Mouse (Mus musculus): ENCODE measurements around the gene Tdp1. TPM values are rescaled to one million over a fixed set of nuclear protein-coding genes. Genes with fewer than 3 reads are reported as not detected.

Gene Tdp1
- total RNA-seq (2021), result 10 to 100 TPM; 20.1 to 24.8 TPM
- long read RNA-seq, experiment 1, transcript Tdp1-207 (16 exons, 2,036 nt), result major isoform, 16 of 23 reads
- long read RNA-seq, experiment 1, partial matches to known transcripts, result 1 of 23 reads
- long read RNA-seq, experiment 1, other reads (novel, unspliced or antisense), result 5 of 23 reads
- long read RNA-seq, experiment 2, transcript Tdp1-207 (16 exons, 2,036 nt), result major isoform, 29 of 45 reads
- long read RNA-seq, experiment 2, transcript Tdp1-201 (15 exons, 2,019 nt), result minor isoform, 6 of 45 reads
- long read RNA-seq, experiment 2, partial matches to known transcripts, result 2 of 45 reads
- long read RNA-seq, experiment 2, other reads (novel, unspliced or antisense), result 8 of 45 reads

GRCm38 (mm10) chr12:99884269-99885261 lies at the start of gene Tdp1, which contains the start of gene Efcab11:
Tdp1 (plus strand) TSS chr12:99884517.
Efcab11 (minus strand) TSS chr12:99884439.
- peak; percentile 80 for DNase-seq (ENCODE audit: low spot score in 2 of 2)

DNA sequence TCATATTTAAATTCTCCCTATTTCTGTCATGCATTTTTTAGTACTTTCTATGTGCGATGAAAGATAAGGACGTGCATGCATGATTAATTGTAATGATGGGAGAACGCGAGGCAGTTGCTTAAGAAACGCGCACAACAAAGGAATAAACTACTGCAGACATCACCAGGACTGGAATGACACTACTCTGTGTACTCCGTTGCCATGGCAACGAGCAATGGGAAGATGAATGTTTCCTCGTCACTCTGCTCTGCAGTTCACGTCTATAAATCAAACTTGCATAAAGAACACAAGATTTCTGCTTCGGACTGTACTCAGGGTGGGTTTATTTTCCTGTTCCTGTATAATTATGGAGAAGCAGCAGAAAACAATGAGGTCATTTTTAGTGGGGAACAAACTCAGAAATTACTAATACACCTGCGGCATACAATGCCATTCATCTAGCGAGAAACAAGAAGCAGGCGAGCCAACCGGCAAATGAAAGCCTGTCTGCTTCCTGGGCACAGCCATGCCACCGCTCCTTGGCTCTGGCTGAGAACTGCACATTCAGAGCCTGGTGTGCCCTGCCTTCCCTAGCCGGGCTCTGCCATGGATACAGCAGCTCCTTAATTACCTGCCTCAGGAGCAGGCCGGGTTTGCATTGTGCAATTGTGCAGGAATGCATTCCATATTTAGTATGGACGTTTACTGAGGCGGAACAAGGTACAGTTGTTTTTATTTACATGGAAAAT lies 47.7 kb upstream of the Tdp1 start:
- DNase-seq (ENCODE audit: low spot score in 2 of 2), result no peak

DNA sequence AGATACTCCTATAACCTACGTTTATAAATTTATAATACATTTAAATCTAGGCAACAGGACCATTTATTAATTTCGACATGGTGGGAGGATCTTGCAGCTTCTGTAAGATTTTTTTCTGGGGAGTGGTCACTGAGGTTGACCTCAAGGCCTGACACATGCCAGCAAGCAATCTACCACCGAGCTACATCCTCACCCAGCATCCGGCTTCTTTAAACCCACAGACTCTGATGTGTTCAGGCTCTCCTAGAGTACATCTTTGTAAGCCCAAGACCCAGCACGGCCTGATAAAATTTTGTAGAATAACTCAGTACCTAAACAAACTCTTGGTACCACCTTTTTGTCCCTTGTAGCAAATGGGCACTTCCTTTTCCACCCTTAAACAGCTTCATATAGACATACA lies 46.8 kb upstream of the Tdp1 start:
- no peak for DNase-seq (ENCODE audit: low spot score in 2 of 2)

DNA sequence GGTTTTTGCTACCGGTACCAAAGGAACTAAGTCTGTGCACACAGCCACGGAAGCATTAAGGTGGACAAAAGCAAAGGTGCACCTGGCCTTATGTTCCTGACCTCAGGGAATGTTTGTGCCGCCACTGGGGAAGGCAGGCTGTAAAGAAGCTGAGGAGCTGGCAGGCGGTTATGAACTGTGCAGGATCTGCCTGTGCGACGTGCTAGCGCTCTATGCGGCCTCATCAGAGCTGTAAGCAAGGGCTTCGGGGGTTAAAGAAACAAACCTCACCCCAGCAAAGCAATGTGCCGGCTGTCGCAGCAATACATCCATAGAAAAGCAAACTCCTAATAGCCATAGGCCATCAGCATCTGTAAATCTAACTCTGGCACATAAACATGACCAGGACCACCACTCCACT lies 46.2 kb upstream of the Tdp1 start:
- DNase-seq (ENCODE audit: low spot score in 2 of 2), result no peak

DNA sequence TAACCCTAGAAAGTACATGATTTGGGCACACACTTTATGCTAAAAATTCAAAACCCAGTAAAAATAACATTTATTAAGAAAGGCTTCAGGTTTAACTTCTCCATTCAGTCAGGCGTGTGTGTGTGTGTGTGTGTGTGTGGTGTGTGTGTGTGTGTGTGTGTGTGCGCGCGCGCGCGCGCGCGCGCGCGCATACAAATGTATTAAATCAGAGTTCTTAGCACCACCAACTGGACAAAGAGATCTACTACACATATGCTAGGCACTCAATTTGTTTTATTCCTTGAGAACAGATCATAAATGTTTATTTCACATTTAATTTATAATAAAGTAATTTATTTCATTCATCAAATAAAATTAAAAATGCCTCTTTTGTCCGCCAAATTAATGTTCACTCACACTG lies 45.6 kb upstream of the Tdp1 start:
- DNase-seq (ENCODE audit: low spot score in 2 of 2), result no peak

GRCm38 (mm10) chr12:99844951-99845350 lies 39.4 kb upstream of the Tdp1 start:
- DNase-seq (ENCODE audit: low spot score in 2 of 2), result no peak

DNA sequence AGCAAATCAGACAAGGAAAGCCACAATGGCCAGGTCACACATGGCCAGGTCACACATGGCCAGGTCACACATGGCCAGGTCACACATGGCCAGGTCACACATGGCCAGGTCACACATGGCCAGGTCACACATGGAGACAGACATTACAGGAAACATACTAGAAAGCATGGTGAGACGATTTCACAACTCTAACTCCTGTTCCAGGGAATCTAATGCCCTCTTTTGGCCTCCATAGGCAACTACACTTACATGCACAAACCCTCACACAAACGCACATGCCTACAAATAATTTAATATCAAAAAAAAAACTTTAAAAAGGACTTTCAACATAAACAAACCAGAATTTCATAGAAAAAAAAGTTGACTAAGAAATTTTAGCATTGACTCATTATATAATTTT lies 34.3 kb upstream of the Tdp1 start:
- DNase-seq (ENCODE audit: low spot score in 2 of 2), result no peak

DNA sequence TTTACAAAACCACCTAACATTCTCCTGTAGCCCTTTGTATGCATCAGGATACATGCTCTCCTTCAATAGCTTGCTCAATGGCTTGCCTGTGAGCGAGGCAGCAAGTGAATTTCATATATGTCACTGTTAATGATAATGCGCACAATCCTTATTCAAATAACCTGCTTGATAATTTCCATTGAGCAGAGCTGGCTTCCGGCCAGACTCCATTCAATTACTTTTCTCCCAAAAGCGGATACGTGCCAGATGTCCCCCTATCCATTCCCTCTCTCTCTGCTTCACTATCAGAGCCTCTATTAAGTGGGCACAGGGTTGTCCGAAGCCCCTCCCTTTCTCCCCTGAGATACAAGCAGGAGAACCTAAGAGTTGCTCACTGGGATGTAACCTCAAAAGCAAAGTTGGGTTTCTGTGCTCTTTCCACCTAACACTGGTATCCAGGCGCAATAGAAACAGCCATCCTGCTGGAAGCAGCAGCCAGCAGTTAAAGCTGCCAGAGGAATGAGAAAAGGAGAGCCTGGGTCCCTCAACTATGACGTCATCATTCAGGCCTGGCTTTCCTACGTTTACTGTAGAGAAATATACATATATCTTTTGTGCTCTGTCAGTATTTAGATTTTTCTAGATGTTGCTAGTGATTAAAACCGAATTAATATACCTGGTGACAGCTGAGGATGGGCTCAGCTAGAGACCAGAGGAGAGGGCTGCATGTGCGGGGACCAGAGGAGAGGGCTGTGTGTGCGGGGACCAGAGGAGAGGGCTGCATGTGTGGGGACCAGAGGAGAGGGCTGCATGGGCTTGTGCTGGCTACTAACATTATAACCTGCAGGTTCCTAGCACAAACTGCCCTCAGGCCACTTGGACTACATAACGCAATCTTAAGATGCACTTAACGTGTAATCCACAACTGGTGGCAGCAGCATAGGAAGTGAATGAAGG lies 30.7 kb upstream of the Tdp1 start:
- DNase-seq (ENCODE audit: low spot score in 2 of 2), result no peak

DNA sequence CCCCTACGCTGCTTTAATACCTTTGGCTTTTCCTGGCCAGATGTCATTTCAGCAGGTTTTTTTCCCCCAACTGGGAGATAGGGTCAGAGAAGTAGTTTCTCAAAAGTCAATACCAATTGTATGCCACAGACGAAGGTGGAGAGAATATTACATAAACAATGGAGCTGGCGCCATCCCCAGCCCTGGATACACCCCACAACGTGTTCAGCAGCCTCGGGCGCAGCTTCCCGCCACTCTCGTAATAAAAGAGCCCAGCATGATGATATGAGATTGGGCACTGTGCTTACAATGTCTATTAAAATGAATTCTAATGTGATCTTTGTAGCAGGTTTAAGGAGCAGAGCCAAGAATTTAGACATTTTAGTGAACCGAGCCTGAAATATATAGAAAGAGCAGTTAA lies 28.3 kb upstream of the Tdp1 start:
- DNase-seq (ENCODE audit: low spot score in 2 of 2), result no peak

GRCm38 (mm10) chr12:99858664-99859063 lies 25.7 kb upstream of the Tdp1 start:
- DNase-seq (ENCODE audit: low spot score in 2 of 2), result no peak

- DNase-seq (ENCODE audit: low spot score in 2 of 2), result no peak
Measured at GRCm38 (mm10) chr12:99859391-99860100, 24.8 kb upstream of the Tdp1 start.

- DNase-seq (ENCODE audit: low spot score in 2 of 2), result no peak
Measured at GRCm38 (mm10) chr12:99860981-99861380, 23.3 kb upstream of the Tdp1 start.

GRCm38 (mm10) chr12:99864613-99865012 lies 19.7 kb upstream of the Tdp1 start:
- no peak for DNase-seq (ENCODE audit: low spot score in 2 of 2)

- DNase-seq (ENCODE audit: low spot score in 2 of 2), result no peak
Measured at GRCm38 (mm10) chr12:99868821-99869220, 15.5 kb upstream of the Tdp1 start.

DNA sequence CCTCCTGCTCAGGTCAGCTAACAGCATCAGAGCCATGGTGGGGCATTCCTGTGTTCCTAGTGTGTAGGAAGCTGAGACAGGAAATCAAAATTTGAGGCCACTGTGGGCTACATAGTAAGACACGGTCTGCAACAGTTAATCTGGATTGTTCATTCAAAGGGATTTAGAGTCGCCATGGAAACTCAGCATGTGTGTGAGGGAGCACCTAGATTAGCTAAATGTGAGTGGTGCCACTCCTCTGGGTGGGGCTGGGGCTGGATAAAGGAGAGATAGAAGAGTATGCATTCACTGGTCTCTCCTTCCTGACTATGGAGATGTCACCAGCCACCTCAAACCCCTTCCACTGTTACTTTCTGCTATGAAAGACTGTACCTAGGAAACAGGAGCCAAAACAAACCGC lies 10.9 kb upstream of the Tdp1 start:
- no peak for DNase-seq (ENCODE audit: low spot score in 2 of 2)

- DNase-seq (ENCODE audit: low spot score in 2 of 2), result no peak
Measured at GRCm38 (mm10) chr12:99874609-99875008, 9.7 kb upstream of the Tdp1 start.

DNA sequence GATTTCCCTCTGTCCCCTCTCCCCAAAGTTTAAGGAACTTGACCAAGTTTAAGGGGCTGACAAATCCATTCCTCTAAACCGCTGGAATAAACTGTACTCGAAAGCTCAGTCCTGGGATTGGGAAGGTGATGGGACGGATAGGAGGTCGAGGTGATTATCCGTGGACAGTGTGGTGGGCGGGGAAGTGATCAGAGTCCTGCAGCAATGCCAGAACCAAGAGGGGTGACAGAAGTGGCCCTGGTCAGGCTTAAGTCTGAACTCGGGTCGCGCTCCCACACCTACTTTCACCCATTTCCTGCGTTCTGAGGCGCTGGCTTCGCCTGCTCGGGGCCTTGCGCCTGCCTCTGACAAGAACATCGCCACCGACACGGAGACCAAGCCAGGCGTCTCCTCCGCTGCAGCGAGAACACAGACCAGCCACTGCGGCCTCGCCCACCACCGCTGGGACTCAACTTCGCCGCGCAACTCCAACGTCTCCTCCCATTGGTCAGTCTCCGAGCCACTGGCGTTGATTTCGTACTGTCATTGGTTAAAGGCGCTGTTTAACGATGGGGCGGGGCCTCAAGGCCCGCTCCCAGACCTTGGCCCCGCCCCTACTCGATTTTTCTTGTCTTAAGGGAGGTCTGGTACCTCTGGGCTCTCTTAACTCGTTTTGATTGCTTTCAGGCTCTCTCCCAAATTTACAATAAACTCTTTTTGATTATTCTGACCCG lies 1.2 kb upstream of the Tdp1 start:
- DNase-seq (ENCODE audit: low spot score in 2 of 2), result peak; percentile 62 to 76

- no peak for DNase-seq (ENCODE audit: low spot score in 2 of 2)
Measured at GRCm38 (mm10) chr12:99883713-99884105, 608 bp upstream of the Tdp1 start.

DNA sequence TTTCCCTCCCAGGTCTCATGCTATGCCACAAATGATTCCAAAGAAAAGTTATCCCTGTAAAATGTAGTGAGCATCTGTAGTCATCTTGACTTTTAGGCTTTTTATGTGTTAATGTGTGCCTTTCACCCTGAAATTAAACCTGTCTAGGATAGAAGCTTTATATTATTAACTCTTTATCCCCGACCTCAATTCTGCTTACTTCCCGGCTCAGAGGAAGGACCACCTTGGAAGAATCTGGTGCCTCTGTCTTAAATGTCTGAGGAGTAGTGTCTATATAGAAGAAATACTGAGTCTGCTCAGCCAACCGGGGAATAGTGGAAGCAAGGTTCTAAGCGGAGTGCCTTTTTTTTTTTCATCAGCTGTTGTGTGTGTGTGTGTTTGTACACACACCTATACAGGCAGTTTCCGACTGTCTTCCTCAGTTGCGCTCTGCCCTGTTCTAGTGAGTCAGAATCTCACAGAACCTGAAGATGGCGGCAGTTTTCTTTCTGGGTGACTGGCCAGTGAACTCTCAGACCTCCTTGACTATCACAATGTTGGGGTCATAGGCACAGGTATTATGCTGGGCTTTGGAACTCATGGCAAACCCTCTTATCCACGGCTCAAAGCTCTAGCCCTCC lies 1.1 kb downstream of the Tdp1 start:
- no peak for DNase-seq (ENCODE audit: low spot score in 2 of 2)
